In genomic region chr7:19969541-19970090, GRCm38 (mm10) we compare ENCODE assay signal across 26 mouse cellular contexts. TPM values are rescaled to one million over a fixed set of nuclear protein-coding genes. Genes with fewer than 3 reads are reported as not detected.
A peak's percentile ranks its signal among the peaks of the same experiment; 100 is the strongest.
DNase-seq lines count a peak whose midpoint lies in the region; ATAC-seq and TF ChIP-seq lines count a peak whose summit lies in the region.
"Had no signal": no experiment of that assay in that cellular context is flagged by ENCODE, and none has a peak within 500 bp of the region (broad histone marks: within the 10 kb centered on the region; RNA-seq: fewer than 3 reads in every experiment).

No protein-coding gene starts in this region.

- no peak for ATAC-seq in lung, embryonic 14.5 days (ENCODE audit: insufficient read depth)
- ATAC-seq in megakaryocyte progenitor cell, adult 5-6 weeks (replicated peaks; ENCODE audit: poor library complexity) = 0 out of 2 replicates have a peak, but pooled peaks have one; percentile 26
- ATAC-seq: forebrain, embryonic 15.5 days; midbrain, embryonic 16.5 days had no signal

- no peaks in the 10 kb centered on the region for H3K4me1 ChIP-seq in lung, embryonic 14.5 days (ENCODE audit: insufficient read depth)
- no peaks in the 10 kb centered on the region for H3K4me1 ChIP-seq in MEL (ENCODE audit: control insufficient read depth in 1 of 2, insufficient read depth in 2 of 2, low read length in 2 of 2)
- H3K4me1 ChIP-seq: forebrain, embryonic 15.5 days; heart, embryonic 13.5 days; hindbrain, embryonic 15.5 days; limb, embryonic 12.5 days; liver, embryonic 15.5 days had no signal

- WGBS in lung, embryonic 14.5 days = 92% methylated on average over 4 of the region's 4 CpGs

- no peaks in the 10 kb centered on the region for H3K79me2 ChIP-seq in MEL (ENCODE audit: control insufficient read depth, insufficient read depth, low read length, poor library complexity)

- no peak overlapping the region for H3K4me2 ChIP-seq in lung, embryonic 14.5 days
- H3K4me2 ChIP-seq: forebrain, embryonic 15.5 days; heart, embryonic 13.5 days; hindbrain, embryonic 15.5 days; limb, embryonic 12.5 days; liver, embryonic 15.5 days had no signal

- no peaks in the 10 kb centered on the region for H3K9me3 ChIP-seq in lung, embryonic 14.5 days (ENCODE audit: low read depth, low read length)
- H3K9me3 ChIP-seq in MEL (replicated peaks; ENCODE audit: insufficient read depth, low read length) = no peaks in the 10 kb centered on the region
- H3K9me3 ChIP-seq: forebrain, embryonic 15.5 days; liver, embryonic 15.5 days had no signal

- H3K9ac ChIP-seq in lung, embryonic 14.5 days = no peak overlapping the region
- no peak overlapping the region for H3K9ac ChIP-seq in MEL (ENCODE audit: control insufficient read depth, low read depth, low read length, poor library complexity, severe bottlenecking)
- H3K9ac ChIP-seq: forebrain, embryonic 15.5 days; heart, embryonic 13.5 days; hindbrain, embryonic 15.5 days; limb, embryonic 12.5 days; liver, embryonic 15.5 days had no signal

- 0 out of 2 replicates have a peak, but pooled peaks have one; percentile 25 for TF ChIP-seq CTCF in lung, embryonic 14.5 days (IDR thresholded peaks at IDR 0.05; ENCODE audit: low read depth)
- peak in 1 of 3 experiments; percentile 15; a peak in 2 of 6 replicates for TF ChIP-seq CTCF in MEL (IDR thresholded peaks at IDR 0.05 in 2 of 3, conservative IDR thresholded peaks at IDR 0.05 in 1 of 3; ENCODE audit: control insufficient read depth in 1 of 3, insufficient read depth in 1 of 3, low read depth in 2 of 3, low read length in 3 of 3, poor library complexity in 1 of 3, severe bottlenecking in 1 of 3)
- TF ChIP-seq CTCF in gastrocnemius, adult 2 months (IDR thresholded peaks at IDR 0.05) = no peak

- TF ChIP-seq RAD21 in MEL (IDR thresholded peaks at IDR 0.05; ENCODE audit: low read depth, low read length) = peak; percentile 5; the same call in 1 of the 2 replicates

- no peak for TF ChIP-seq EP300 in MEL (IDR thresholded peaks at IDR 0.05; ENCODE audit: low read depth in 1 of 2, low read length in 2 of 2)

- intact Hi-C loops in heart, postnatal 25 days (cut with DNase I) = no loop called here
- intact Hi-C loops in gastrocnemius, adult 2 months (cut with DNase I) = no loop called here

- no peak overlapping the region for H3K4me3 ChIP-seq in lung, embryonic 14.5 days (ENCODE audit: low read depth, low read length)
- no peak overlapping the region for H3K4me3 ChIP-seq in MEL (ENCODE audit: control insufficient read depth in 1 of 2, insufficient read depth in 1 of 2, low read depth in 2 of 2, low read length in 2 of 2)
- no peak overlapping the region for H3K4me3 ChIP-seq in gastrocnemius, adult 2 months
- H3K4me3 ChIP-seq: forebrain, embryonic 15.5 days; heart, embryonic 13.5 days; hindbrain, embryonic 15.5 days; limb, embryonic 12.5 days; liver, embryonic 15.5 days had no signal

- no peaks in the 10 kb centered on the region for H3K27me3 ChIP-seq in lung, embryonic 14.5 days (ENCODE audit: insufficient read depth, low read length)
- no peaks in the 10 kb centered on the region for H3K27me3 ChIP-seq in MEL (ENCODE audit: control insufficient read depth in 1 of 2, insufficient read depth in 2 of 2, low read length in 2 of 2)
- H3K27me3 ChIP-seq: forebrain, embryonic 15.5 days; heart, embryonic 13.5 days; hindbrain, embryonic 15.5 days; limb, embryonic 12.5 days; liver, embryonic 15.5 days had no signal

- H3K27ac ChIP-seq in lung, embryonic 14.5 days (ENCODE audit: low read depth) = no peak overlapping the region
- H3K27ac ChIP-seq in MEL (ENCODE audit: control insufficient read depth, low read depth, low read length) = no peak overlapping the region
- H3K27ac ChIP-seq in gastrocnemius, adult 2 months = no peak overlapping the region
- H3K27ac ChIP-seq: forebrain, embryonic 15.5 days; heart, embryonic 13.5 days; hindbrain, embryonic 15.5 days; limb, embryonic 12.5 days; liver, embryonic 15.5 days had no signal

- TF ChIP-seq POLR2A in MEL (IDR thresholded peaks at IDR 0.05; ENCODE audit: control insufficient read depth in 1 of 2, insufficient read depth in 1 of 2, low read depth in 1 of 2, low read length in 2 of 2, poor library complexity in 1 of 2) = no peak

- DNase-seq in heart, adult 11 months = peak; percentile 74
- DNase-seq in heart, postnatal 25 days (ENCODE audit: low spot score) = no peak
- no peak for DNase-seq in lung, embryonic 14.5 days
- no peak for DNase-seq in lung, postnatal 36 days
- DNase-seq in MEL (ENCODE audit: low read depth, low spot score) = peak; percentile 12
- DNase-seq in gastrocnemius, adult 2 months = no peak
- no peak for DNase-seq in spleen, adult 18-20 months
- DNase-seq: adrenal gland, postnatal 25 days; cerebellum, adult 11 months; cerebellum, postnatal 25 days; embryo, embryonic 11 days; heart, postnatal 4 days; kidney, postnatal 4 days; retina, postnatal 1 day; thymus, postnatal 36 days had no signal

- no peaks in the 10 kb centered on the region for H3K36me3 ChIP-seq in lung, embryonic 14.5 days (ENCODE audit: insufficient read depth)
- H3K36me3 ChIP-seq in MEL (ENCODE audit: control insufficient read depth in 1 of 2, insufficient read depth in 2 of 2, low read length in 2 of 2) = no peaks in the 10 kb centered on the region
- H3K36me3 ChIP-seq: forebrain, embryonic 15.5 days; heart, embryonic 13.5 days; hindbrain, embryonic 15.5 days; limb, embryonic 12.5 days; liver, embryonic 15.5 days had no signal

TF ChIP-seq in MEL, 35 proteins besides CTCF, POLR2A, EP300 and RAD21:
- TF ChIP-seq TCF12 (IDR thresholded peaks at IDR 0.05; ENCODE audit: low read depth, low read length) (no peak), ZKSCAN1 (IDR thresholded peaks at IDR 0.05; ENCODE audit: low read depth, low read length) (no peak), CHD2 (IDR thresholded peaks at IDR 0.05; ENCODE audit: low read length) (no peak), MXI1 (IDR thresholded peaks at IDR 0.05; ENCODE audit: low read depth, low read length) (no peak), CHD1 (IDR thresholded peaks at IDR 0.05; ENCODE audit: low read depth, low read length) (no peak)

RNA-seq across cellular contexts. Expression of gene Ceacam20, which starts 4.4 kb away (rescaled TPM):
- not detected for total RNA-seq in heart, postnatal 25 days (2021)
- polyA plus RNA-seq in lung, embryonic 14.5 days (2014; fragmentation: Nextera tagmentation; extraction: Ambion mirVana) = not detected in 2 replicates
- total RNA-seq in MEL (2012; rRNA removed) = not detected in 2 replicates
- polyA plus RNA-seq in MEL (2012; ENCODE audit: insufficient read depth in 1 of 2, insufficient read length in 2 of 2, low read depth in 1 of 2, low replicate concordance in 2 of 2, missing spikeins in 1 of 2) = not detected
- total RNA-seq in megakaryocyte progenitor cell, adult 5-6 weeks (2015) = not detected in 2 replicates
- total RNA-seq in megakaryocyte progenitor cell, adult 5-6 weeks (2017) = not detected in 2 replicates
- not detected for total RNA-seq in gastrocnemius, adult 2 months (2021)
- total RNA-seq: adrenal gland, postnatal 25 days; heart, postnatal 4 days; layer of hippocampus, postnatal 10 days; neutrophil, adult 5-6 weeks had no signal
- polyA plus RNA-seq: embryonic facial prominence, embryonic 14.5 days; forebrain, embryonic 15.5 days; heart, embryonic 13.5 days; hindbrain, embryonic 15.5 days; kidney, embryonic 14.5 days; limb, embryonic 12.5 days; liver, embryonic 15.5 days; midbrain, embryonic 16.5 days had no signal

RNA-seq across cellular contexts. Expression of gene Igsf23, which starts 19.1 kb away (rescaled TPM):
- 1 to 10 TPM; 1.8 to 2.8 TPM for total RNA-seq in heart, postnatal 25 days (2021)
- 1.2 and 1.3 TPM in 2 replicates for polyA plus RNA-seq in lung, embryonic 14.5 days (2014; fragmentation: Nextera tagmentation; extraction: Ambion mirVana)
- total RNA-seq in MEL (2012; rRNA removed) = 0.08 TPM in 1 of 2 replicates, not detected in the other
- polyA plus RNA-seq in MEL (2012; ENCODE audit: insufficient read depth in 1 of 2, insufficient read length in 2 of 2, low read depth in 1 of 2, low replicate concordance in 2 of 2, missing spikeins in 1 of 2) = under 1 TPM in 1 of 2 experiments, not detected in 1; 0.35 TPM
- total RNA-seq in megakaryocyte progenitor cell, adult 5-6 weeks (2015) = not detected in 2 replicates
- not detected in 2 replicates for total RNA-seq in megakaryocyte progenitor cell, adult 5-6 weeks (2017)
- total RNA-seq in gastrocnemius, adult 2 months (2021) = not detected
- total RNA-seq: adrenal gland, postnatal 25 days; layer of hippocampus, postnatal 10 days had no signal
- polyA plus RNA-seq: embryonic facial prominence, embryonic 14.5 days; forebrain, embryonic 15.5 days; hindbrain, embryonic 15.5 days; kidney, embryonic 14.5 days; midbrain, embryonic 16.5 days had no signal

RNA-seq across cellular contexts. Expression of gene Nlrp9b, which starts 21.6 kb away (rescaled TPM):
- not detected for total RNA-seq in heart, postnatal 25 days (2021)
- polyA plus RNA-seq in lung, embryonic 14.5 days (2014; fragmentation: Nextera tagmentation; extraction: Ambion mirVana) = not detected in 2 replicates
- total RNA-seq in MEL (2012; rRNA removed) = not detected in 2 replicates
- not detected for polyA plus RNA-seq in MEL (2012; ENCODE audit: insufficient read depth in 1 of 2, insufficient read length in 2 of 2, low read depth in 1 of 2, low replicate concordance in 2 of 2, missing spikeins in 1 of 2)
- not detected in 2 replicates for total RNA-seq in megakaryocyte progenitor cell, adult 5-6 weeks (2015)
- total RNA-seq in megakaryocyte progenitor cell, adult 5-6 weeks (2017) = not detected in 2 replicates
- not detected for total RNA-seq in gastrocnemius, adult 2 months (2021)
- total RNA-seq: adrenal gland, postnatal 25 days; heart, postnatal 4 days; layer of hippocampus, postnatal 10 days; neutrophil, adult 5-6 weeks had no signal
- polyA plus RNA-seq: embryonic facial prominence, embryonic 14.5 days; forebrain, embryonic 15.5 days; heart, embryonic 13.5 days; hindbrain, embryonic 15.5 days; kidney, embryonic 14.5 days; limb, embryonic 12.5 days; liver, embryonic 15.5 days; midbrain, embryonic 16.5 days had no signal

RNA-seq across cellular contexts. Expression of gene Pvr, which starts 48.7 kb away (rescaled TPM):
- 10 to 100 TPM; 19.3 to 20.1 TPM for total RNA-seq in heart, postnatal 25 days (2021)
- polyA plus RNA-seq in lung, embryonic 14.5 days (2014; fragmentation: Nextera tagmentation; extraction: Ambion mirVana) = 13.0 and 13.2 TPM in 2 replicates
- total RNA-seq in MEL (2012; rRNA removed) = not detected in 2 replicates
- not detected for polyA plus RNA-seq in MEL (2012; ENCODE audit: insufficient read depth in 1 of 2, insufficient read length in 2 of 2, low read depth in 1 of 2, low replicate concordance in 2 of 2, missing spikeins in 1 of 2)
- 10.2 and 13.0 TPM in 2 replicates for total RNA-seq in megakaryocyte progenitor cell, adult 5-6 weeks (2015)
- total RNA-seq in megakaryocyte progenitor cell, adult 5-6 weeks (2017) = 7.5 and 9.7 TPM in 2 replicates
- 1 to 10 TPM; 5.9 to 6.3 TPM for total RNA-seq in gastrocnemius, adult 2 months (2021)

Comparison
In these comparisons a context has a peak if more than half of its experiments do, and no peak if none do; other contexts are left out.
1. DNase-seq: peak in heart, adult 11 months (single experiment) and MEL (single experiment); none in heart, postnatal 25 days (single experiment), lung, embryonic 14.5 days (single experiment), lung, postnatal 36 days (single experiment), gastrocnemius, adult 2 months (single experiment) and spleen, adult 18-20 months (0 of 2).